Mouse (Mus musculus): ENCODE results near the gene Iqcc.

The Iqcc gene

DNA sequence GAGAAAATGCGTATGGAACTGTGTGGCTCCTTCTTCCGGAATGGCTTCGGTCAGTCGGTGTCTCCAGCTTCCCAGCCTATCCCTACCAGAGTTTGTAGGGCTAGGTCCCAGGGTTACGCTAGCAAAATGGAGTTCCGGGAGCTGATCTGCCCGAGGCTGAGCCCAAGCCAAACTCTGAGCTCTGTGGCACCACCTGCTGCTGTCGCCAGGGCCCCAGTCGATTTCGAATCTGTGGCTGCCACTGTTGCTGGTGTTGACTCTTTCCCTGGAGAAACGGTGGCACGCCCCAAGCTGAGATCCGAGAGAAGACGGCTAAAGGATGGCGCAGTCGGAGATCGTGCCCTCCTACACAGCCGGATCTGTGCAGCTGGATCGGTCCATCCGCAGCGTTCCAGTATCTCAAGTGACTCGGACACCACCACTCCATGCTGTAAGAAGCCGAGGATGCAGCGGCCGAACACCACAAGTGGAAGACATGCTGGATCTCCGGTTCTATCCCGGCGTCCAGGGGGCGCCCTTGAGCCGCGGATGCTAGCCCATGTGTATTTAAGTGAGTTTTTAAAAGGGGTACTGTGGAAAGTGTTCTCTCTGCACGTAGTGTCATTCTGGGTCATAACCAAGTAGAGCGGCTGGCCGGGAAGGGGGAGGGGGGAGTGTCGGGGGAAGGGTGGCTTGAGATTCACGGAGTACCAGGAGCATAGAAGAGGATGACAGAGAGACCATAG is 33.9 kb downstream of the Iqcc start:
- in situ Hi-C loops (cut with MboI; ENCODE audit: unreplicated experiment in 2 of 2), result no loop called here

DNA sequence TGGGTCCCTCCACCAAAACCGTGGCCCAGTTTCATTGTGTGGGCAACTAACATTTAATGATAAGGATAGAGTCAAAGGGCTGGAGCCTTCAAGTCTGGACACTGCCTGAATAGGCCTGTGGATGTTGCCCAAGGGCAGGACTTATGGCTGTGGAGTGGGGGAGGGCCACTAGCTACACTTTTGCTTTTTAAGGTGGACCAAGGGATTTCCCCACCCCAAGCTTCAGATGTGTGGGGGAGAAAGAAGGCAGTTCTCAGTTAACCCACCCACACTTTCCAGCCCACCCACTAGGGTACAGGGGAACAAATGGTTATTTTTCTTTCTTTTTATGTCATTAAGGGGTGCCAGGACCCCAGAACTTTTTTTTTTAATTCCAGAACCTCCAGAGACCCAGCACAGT is 34.5 kb downstream of the Iqcc start:
- in situ Hi-C loops (cut with MboI; ENCODE audit: unreplicated experiment in 2 of 2), result no loop called here

DNA sequence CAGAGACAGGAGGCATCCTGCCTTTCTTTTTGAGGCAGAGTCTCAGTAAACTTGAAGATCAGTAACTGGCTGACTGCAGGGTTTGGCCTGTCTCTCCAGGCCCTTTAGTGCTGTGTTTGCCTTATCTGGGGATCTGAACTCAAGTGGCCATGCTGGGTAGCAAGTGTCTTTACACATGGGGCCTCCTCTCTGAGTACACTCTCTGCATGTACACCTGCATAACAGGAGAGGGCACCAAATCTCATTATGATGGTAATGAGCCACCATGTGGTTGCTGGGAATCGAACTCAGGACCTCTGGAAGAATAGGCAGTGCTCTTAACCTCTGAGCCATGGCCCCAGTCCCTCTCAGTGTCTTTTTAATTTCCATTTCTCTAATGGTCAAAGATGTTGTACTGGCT is 36.6 kb downstream of the Iqcc start:
- in situ Hi-C loops (cut with MboI; ENCODE audit: unreplicated experiment in 2 of 2), result no loop called here

DNA sequence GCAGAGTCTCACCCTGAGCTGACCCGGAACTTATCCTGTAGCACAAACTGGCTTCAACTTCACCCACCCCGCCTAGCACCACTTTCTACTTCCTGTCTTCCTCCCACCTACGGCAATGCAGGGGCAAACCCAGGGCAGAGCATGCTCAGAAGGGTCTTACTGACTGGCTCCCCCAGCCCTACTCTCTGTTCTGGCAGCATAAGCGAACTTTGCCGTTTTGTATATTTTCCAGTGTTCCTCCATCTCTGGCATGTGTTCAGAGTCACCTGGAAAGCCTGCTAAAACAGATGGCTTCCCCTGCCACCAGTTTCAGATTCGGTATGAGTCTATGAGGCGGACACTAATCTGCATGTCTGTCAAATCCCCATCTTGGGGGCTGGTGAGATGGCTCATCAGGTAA is 38.6 kb downstream of the Iqcc start:
- in situ Hi-C loops (cut with MboI; ENCODE audit: unreplicated experiment in 2 of 2), result no loop called here

DNA sequence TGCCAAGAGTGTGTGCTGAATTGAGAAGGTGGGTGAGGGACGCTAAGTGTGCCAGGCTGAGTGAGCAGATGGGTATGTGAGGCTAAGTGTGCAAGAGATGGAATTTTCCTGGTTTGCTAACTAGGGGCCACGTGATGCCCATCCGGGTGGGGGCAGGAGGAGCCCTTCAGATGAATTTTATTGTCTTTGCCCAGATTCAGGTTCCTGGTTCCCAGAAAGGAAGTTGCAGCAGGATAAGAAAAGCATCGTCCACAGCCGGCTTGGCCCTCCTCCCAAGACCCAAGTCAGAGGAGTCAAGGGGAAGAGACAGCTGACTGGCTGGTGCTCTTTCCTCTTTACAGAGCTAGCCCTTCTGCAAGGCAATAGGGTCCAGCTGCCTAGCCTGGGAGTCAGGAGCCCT is 40.4 kb downstream of the Iqcc start, which contains the start of gene Fam167b:
Fam167b (minus strand) TSS at position 84 of the 400 bp plus-strand sequence.
- in situ Hi-C loops (cut with MboI; ENCODE audit: unreplicated experiment in 2 of 2), result no loop called here

DNA sequence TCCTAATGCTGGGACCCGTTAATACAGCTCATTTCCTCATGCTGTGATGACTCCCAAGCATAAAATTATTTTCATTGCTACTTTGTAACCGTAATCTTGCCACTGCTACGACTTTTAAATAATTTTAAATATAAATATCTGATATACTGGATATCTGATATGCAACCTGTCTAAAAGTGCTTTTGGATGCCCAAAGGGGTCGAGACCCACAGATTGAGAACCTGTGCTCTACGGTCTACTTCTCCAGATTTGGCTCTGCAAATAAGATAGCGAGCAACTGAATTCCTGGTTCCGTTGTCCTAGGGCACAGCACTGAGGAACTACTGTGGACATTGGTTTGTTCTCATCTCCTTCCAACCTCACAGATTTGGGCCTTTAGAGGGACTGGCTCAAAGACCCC is 41.2 kb downstream of the Iqcc start:
- in situ Hi-C loops (cut with MboI; ENCODE audit: unreplicated experiment in 2 of 2), result no loop called here

DNA sequence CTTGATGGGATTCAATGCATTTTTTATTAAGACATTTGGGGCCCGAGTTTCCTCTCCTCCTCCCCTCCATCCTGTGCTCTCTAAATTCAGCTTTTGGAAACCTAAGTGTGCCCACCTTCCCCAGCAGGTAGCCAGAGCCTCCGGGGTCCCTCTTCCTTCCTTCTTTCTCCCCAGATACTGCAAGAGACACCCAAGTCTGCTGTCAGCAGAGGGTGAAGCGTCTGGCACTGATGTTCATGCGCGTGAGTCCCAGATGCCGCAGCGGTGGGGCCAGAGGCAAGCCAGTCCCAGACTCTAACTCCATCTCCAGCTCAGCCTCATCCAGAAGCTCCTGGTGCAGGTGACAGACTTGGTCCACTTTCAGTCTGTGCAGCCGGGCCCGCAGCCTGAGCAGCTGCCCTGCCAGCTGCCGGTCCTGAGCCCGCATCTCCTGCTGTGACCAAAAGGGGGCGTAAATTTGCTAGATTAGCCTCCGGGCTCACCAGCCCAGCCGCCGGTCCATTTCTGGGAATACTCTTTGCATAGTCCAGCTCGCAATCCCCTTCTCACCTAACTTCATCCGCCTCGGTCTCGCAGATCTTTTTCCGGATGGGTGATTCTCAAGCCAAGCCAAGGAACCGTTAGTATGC is 41.9 kb downstream of the Iqcc start:
- in situ Hi-C loops (cut with MboI; ENCODE audit: unreplicated experiment in 2 of 2), result no loop called here

DNA sequence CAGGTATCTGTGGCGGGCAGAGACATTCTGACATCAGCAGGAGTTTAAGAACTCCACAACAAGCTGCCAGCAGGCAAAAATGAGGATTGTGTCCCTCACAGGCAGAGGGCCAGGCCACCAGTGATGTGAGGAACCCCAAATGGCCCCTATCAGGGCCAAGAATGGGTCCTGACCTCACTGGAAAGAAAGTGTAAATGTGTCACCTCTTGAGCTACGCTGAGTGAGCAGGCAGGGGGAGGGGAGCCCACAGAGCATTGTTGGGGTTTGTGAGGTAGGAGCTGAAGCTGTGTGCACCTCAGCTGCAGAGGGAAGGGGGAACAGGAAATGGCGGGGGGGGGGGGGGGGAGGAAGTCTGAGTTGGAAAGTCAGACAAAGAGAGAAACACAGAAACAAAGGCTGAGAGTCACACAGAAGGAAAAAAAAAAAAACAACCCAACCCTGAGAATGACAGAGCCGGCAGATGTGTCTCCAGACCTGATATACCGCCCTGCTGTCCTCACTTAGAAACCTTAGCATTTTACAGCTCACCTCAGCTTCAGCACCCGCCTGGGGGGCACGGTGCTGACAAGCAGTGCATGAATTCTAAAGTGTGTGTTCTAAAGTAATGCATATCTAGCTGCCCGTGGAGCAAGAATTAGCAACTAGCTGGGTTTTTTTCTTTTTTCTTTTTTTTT is 43.6 kb downstream of the Iqcc start:
- in situ Hi-C loops (cut with MboI; ENCODE audit: unreplicated experiment in 2 of 2), result no loop called here

DNA sequence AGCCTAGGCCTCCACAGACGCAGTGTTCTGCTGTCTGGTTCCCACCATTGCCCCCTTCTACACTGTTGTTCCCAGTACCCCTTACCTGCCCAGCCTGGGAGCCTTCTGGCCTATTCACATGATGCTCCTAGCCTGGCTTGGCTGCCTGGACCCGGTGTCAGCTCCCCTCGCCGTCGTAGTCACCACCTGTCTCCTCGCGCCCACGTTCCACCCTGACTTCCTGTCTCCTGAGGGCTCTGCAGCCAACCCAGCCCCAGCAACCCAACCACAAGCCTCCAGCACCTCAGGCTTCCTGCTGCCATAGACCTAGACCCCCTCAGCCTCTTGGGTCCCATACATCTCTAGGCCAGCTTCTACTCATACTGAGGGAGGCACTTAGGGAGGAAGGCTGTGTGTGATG is 45.5 kb downstream of the Iqcc start, which contains the start of gene Lck:
Lck (minus strand) TSS at position 212 of the 400 bp plus-strand sequence.
- in situ Hi-C loops (cut with MboI; ENCODE audit: unreplicated experiment in 2 of 2), result no loop called here

DNA sequence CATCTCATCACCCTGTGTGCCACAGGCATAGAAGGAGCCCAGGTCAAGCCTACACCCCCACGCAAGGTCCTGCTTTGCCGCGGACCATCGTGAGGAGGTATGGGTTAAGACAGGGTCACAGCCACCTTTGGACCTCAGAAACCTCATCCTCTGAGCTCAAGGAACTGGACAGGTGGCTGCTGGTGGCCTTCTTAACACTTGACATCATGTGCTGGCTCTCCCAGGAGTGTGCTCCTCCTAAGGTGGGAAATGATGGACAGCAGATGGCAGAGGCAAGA is 45.9 kb downstream of the Iqcc start:
- in situ Hi-C loops (cut with MboI; ENCODE audit: unreplicated experiment in 2 of 2), result no loop called here

DNA sequence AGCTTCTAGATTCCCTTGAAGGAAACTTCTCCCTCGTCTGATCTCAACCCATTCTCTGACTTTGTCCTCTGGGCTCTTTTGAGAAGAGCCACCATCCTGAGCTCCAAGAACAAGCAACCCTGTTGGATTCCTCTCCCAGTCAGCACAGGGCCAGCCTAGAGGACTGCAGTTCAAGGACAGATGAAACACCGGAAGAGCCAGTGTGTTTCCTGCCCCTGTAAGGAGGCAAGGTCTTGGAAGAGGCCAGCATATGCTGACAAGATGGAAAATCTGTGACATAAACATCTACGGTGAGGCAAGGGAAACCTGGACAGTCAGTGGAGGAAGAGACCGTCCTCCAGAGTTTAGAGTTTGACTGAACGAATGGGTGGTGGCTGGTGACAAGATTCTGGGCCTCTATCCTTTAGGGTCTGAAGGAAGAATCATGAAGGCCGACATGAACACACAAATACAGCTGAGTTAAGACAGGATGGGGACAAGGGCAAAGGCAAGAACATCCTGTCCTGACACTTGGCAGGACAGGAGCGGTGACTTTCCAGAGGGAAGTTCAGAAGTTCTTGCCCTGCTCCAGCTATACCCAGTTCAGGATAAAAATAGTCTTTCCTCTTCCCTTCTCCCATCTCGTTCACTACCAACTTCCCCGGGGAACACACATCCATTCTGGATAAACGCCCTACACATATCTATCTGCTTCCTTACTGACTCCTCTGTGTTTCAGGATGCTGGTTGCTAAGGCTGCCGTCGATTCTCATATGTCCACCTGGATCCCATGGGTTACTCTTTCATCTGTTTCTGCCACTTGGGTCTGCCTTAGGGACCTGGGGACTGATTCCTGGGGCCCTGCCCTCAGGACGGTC is 46.4 kb downstream of the Iqcc start:
- in situ Hi-C loops (cut with MboI; ENCODE audit: unreplicated experiment in 2 of 2), result no loop called here

DNA sequence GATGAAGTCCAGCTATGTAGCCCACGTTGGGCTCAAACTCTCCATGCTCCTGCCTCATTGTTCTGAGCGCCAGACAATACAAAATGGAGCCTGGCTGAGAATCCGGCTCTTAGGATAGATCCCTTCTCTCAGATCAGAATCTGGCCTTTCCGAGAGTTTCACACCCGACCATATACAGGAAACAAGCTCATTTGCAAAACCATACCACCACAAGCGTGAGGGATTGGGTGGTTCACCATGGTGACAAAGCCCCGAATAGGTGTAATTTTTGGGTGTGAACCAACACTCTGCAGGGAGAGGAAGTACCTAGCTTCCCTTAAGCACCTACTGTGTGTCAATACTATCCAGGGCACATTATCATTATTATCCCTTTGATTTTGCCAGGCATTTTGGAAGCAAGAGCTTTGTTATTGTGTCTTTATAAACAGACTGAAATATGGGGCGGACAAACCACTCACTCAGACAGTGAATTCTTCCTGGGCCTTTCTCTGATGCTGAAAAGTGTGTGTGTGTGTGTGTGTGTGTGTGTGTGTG is 47.3 kb downstream of the Iqcc start:
- in situ Hi-C loops (cut with MboI; ENCODE audit: unreplicated experiment in 2 of 2), result no loop called here

DNA sequence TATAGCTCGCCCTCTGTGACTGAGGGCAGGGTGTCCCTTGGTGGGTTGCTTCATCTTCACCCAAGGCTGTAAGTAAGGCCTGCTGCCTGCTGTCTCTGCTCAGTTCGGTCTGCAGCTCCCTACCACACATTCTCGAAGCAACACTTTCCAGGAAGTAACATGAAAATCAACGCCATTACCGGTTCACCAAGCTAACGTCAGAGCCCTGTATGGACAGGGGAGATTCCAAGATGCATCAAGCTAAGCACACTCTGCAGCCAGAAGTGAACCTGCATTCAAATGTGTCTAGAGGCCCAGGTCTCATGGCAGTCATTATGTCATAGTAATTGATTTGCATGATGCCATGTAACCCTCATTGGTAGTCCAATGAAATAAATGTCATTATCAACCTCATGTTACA is 48.9 kb downstream of the Iqcc start:
- in situ Hi-C loops (cut with MboI; ENCODE audit: unreplicated experiment in 2 of 2), result no loop called here

DNA sequence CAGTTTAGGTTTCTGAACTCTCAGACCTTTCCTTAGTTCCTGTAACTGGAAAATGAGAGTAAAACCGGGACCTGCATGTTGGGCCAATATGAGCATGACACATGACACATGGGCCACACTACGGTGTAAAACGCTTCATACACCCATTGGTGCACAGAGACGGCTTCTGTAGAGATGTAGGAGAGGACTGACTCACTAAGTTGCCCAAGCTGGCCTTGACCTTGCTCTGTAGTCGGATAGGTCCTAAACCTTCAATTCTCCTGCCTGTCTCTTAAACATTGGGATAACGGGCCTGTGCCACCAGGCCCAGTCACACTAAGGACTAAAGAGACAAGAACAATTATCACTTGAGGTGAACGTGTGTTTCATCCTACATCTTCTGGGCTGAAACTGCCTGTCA is 50.5 kb downstream of the Iqcc start:
- in situ Hi-C loops (cut with MboI; ENCODE audit: unreplicated experiment in 2 of 2), result no loop called here

DNA sequence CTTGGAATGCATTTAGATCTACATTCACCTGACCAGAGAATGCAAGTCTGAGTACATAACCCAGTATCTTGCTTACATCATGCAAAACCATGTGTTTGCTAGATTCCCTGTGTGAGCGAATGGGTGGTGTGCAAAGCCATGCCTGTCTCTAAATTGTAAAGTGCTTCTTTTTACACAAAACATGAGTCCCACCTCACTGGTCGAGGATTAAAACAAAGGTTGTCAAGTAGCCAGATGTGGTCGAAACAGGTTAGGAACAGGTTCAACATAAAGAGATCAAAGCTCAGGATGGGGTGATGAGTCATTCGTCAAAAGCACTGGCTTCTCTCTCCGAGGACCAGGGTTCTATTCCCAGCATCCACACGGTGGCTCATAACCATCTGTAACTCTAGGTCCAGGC is 53.8 kb downstream of the Iqcc start:
- in situ Hi-C loops (cut with MboI; ENCODE audit: unreplicated experiment in 2 of 2), result no loop called here
